Mouse (Mus musculus) testis, postnatal 10 days (tissue): ENCODE measurements at regions not wholly inside any gene's neighbourhood (a gene's known extent, or its start where the extent isn't known, plus 50 kb on each side); places are given as distances from the start of the nearest gene placed in this dataset.
A peak's percentile ranks its signal among the peaks of the same experiment; 100 is the strongest.

Source experiments
- DNase-seq: peaks from one replicate; pipeline ENCODE4 v3.0.0; 2021; ENCODE audit warnings: low spot score

DNA sequence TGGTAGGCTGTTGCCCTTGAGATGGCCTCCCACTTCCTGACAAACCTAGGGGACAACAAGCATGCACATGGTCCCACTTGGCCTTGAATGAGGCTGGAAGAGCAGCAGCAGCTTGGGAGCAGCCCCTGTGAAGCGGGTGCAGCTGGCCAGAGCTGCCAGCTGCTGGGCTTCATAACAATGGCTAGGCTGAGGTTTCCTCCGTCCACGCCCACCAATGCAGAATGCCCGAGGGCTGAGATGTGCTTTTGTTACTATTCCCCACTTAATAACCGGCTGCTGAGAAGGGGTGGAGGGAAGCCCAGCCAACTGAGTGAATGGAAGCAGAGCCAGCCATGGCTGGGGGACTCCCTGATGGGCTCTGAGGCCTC is 202.1 kb downstream of the Sox11 start:
- no peak for DNase-seq

DNA sequence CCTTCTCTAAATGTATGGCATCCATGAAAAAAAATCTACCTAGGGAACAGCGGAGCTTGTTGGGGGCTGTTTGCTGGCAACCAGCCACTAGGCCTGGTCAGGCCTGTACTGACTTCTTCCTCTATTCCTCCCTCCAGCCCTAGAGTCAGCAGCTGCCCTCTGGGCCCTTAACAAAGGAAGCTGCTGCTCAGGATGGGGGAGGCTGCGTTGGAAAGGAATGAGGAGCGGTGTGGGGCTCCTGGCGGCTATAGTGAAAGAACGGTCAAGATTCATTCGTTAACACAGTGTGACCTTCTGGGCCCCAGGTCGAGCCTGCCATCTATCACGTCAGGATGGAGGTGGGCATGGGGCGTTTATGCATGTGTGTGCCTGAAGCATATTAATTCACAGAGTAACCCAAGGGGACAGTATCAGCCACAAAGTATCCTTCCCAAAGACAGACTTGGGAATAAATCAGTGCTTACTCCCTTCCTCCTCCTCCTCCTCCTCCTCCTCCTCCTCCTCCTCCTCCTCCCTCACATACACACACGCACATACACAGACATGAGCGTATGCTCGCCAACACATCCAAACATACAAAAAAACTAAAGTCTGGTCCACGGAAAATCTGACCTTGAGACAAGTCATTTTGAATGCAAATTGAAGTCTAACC is 202.6 kb downstream of the Sox11 start:
- DNase-seq = no peak

DNA sequence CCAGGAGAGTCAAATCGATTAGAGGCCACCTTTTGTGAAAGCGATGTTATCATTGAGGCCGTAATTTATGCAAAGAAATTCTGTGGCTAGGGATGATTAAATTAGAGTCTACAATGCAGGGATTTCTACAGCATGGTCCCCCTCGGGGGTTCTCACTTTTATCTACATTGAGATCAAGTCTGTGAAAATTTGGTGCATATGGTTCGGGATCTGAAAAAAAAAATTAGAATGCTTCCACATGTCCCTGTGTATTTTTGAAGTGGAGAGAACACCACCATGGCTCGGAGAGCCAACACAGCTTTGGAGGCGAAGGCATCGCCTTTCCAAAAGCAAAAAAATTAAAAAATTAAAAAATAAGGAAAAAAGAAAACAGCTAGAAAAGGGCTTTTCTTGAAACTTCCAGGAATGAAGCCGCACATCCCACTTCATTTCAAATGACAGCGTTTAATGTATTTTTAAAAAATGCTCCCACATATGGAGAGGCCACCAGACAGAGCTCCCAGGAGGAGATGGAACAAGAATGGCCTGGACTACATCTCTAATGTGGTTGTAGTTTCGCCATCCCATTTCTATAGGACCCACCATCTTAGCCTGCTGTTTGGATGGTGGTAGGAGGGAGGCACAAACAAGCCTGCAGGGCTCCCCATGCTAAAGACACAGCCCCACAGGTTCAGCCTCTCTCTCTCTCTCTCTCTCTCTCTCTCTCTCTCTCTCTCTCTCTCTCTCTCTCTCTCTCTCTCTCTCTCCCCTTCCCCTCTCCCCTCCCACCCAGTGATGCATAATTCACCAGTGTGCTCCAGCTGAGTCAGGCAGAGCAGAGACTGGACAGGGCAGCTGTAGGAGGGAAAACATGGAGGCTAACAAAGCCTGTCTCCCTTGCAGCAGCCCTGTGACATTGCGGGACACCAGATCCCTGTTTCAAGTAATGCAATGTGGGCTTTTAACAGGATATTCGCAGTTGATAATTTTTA is 203.4 kb downstream of the Sox11 start:
- no peak for DNase-seq

DNA sequence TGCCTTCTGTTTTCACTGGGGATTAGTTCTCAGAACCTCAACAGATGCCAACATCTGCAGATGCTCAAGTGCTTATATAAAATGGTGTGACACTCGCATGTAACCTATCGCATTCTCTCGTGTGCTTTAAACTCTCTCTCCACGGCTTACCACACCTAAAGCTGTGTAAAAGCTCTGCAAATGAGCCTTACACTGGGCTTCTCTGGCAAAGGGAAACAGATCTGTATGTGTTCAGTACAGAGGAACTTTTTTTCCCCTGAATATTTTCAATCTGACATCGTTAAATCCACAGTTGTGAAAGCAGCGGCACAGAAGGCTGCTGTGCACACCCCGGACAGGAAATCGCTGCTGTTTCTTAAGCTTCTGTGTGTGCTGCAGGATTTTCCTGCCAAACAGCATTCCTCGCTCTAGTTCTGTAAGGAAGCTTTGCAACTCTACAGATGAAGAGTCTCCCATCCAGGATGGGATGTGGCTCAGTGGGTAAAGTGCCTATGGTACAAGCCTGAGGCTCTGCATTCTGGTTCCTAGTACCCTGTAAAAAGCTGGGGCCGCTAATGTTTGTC is 206.3 kb downstream of the Sox11 start:
- no peak for DNase-seq

DNA sequence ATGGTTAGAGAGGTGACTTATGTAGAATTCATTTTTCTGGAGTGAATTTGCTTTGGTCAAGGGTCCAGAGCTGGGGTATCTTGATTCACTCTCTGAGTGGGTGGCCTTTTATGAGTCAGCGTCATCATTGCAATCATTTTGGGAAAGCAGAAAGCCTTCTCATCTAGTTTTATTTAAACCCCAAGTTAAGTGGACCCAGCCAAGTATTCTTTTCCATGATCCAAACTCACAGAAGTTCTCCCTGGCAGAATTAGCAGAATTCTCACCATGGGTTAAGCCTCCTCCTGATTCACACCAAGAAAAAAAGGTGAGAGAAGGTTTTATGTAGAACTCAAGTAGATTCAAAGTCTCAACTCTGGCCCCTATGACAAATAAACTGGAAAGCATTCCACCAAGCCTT is 211.8 kb downstream of the Sox11 start:
- no peak for DNase-seq

DNA sequence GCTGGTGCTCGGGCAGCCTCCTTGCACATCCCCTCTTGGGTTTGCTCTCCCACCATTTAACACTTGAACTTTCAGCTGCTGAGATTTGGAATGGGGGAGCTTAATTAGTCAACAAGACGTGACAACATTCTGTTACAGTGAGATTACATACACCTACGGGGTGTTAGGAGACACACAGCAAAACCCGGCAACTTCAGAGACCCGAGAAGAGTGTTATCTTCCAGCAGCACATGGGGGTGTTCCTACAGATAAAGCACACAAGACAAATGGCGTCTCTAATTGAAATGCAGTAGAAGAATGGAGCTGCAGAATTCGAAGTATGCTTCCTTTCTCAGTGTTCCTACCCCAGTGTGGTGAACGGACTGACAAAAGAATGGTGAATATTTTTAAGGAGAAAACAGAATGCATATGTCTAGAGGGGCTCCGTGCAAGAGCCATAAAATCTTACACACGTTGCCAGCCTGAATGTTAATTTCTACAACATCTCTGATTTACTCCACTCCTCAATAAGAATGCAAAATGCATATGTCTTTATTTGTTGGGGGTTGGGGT is 215.2 kb downstream of the Sox11 start:
- no peak for DNase-seq

DNA sequence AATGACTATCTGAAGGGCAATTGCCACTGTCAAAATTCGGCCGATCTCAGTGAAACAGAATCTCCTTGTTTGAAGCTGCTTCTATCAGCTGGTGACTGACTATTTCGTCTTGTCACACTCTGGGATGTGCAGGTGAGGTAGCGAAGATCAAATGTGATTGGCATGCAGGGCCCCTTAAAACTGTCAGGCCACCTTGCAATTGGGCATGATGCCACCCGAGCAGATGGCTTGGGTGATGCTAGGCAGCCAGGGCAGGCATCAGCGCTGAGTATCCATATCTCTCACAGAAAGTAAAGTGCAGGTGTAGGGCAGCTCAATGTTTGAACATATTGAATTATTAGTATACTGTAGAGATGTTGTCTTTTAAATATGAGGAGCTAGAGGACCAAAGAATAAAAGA is 223.8 kb downstream of the Sox11 start:
- no peak for DNase-seq

DNA sequence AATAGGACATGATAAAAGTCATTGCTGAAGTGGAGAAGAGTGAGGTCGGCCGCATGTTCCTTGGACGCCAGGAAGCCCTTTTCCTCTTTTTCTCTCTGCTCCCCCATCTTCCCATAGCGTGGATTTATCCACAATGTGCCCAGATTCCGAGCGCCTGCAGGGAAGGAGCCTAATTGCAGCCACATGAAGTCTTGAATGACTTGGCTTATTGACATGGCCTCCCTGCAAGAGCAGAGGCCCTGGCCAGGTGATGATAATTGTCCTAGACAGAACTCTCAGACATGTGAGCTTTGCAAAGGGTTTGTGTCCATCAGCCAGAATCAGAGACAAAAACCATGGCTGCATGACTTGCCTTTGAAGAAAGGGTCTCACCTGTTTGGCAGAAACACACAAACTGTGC is 227.0 kb downstream of the Sox11 start:
- no peak for DNase-seq

DNA sequence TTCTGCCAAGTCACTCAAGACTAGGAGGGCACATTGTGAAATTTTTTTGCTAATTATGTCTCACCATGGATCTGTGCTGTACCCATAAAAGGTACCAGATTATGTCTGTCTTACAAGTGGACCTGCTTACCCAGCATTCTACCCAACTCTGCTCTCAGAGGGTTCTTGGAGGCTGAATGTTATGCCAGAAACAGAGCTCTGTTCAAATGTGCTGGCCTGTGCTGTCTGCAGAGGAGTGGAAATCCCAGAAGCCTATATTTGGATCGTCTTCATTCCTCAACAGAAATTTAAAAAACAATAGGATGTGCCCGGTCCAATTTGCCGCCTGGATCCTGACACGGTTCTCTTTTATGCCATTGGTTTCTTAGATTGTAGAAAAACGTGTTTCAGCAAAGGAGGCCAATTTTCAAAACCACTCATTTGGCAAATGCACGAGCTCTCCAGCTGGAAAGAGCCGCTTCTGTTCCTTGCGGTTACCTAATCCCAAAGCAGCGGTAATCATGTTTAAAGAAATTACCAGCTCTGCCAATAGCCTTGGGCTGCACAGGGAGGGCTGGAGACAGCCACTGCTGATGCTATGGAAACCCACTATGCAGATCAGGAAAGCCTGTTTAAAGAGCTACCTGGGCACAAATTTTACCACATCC is 237.3 kb downstream of the Sox11 start:
- no peak for DNase-seq

DNA sequence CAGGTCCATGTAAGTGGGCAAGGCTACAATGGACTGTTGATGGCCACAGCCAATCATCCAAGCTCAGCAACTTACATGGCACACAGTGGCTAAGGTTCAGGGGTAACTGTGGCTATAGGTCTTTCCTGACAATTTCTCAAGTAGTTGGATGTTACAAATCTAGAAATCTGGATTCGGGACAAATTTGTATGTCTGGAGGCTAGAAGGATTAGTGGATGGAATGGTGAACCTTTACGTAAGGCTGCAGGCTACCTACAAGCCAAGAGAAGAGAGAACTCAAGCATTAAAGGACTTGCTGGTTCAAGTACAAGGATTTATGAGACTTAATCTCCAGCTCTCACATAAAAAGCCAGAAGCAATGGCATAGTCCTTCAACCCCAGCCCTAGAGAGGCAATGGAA is 239.4 kb downstream of the Sox11 start:
- no peak for DNase-seq

DNA sequence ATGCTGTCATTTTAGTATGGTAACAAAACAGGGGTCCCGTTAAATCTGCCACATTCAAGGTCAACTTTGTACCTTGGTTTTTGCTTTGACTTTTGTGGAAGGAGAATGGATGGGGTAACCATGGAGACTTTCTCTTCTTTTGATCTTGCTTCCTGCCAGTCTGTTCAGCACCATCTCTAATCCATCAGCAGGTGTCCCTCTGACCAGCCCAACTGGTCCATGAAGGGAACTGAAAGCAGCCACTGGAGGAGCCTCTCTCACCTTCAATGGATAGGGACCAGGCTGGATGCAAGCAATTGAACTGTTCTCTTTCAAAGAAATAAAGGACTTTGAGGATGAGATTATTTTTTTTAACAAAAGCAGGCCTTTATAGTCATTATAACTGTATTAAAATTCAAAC is 253.2 kb downstream of the Sox11 start:
- DNase-seq = no peak

DNA sequence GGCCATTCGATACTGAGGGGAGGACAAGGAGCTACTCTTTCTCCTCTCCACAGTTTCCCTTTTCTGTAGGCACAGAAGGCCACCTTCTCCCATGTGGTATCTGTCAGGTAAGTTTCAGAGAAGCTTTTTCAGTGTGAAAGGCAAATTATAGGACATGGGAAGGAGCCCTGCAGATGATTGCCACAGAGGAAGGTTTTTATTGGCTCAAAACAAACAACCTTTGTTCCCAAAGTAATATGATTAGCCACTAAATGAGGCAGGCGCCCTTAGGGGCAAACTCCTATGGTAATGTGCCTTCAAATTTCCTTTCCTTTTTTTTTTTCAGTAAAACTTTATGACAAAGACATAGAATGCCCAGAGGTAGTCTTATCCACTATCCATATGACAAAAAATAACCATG is 256.5 kb downstream of the Sox11 start:
- DNase-seq = no peak

DNA sequence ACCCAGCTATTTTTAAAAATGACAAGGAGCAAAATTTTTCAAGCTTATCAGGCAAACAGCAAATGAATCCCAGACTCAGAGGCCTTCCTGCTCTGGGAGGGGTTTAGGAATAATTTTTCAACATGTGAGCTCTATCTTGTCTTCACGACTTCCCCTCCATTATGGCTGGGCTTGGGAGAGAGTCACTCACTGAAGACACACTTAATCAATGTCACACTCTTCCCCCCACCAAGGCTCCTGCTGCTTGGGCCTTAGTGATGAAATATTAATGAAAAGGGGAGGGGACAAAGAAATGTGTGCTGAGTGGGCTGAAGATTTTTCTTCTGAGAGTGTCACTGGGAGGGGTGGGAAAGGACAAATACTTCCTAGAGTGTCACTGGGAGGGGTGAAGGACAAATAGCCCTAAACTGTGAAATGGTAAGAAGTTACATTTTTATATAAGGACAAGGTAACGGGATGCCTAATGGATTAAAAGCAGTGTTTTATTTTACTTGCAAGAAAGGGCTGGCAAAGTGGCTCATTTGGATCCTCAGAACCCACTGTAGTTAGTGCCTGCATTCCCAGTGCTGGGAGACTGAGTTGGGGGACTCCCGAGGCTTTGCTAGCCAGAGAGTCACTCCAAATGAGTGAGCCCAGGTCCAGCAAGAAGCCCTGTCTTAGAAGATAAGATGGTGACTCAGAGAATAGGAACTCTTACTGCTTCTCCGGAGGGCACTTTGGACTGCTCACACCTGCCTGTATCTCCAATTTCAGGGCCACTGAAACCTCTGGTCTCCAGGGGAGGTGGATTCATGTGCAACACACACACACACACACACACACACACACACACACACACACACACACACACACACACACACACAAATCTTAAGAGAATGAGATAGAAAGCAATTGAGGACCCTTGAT is 258.5 kb downstream of the Sox11 start:
- DNase-seq = no peak

DNA sequence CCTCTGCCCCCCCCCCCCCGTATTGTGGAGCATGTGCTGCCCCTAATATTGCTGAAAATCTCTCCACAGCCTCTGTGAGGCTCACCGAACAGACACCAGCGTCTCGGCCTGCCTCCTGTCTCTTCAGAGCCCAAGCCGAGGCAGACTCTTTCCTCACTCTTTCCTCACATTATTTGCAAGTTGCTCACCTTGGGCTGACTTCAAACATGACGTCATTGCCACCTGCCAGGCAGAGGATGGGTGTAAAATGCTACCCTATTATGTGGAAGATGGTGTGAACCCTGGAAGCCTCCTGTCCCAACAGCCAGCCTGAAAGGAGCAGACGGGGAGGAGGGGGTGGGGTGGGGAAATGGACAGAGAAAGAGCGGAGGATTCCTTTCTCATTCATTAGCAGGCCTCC is 259.3 kb downstream of the Sox11 start:
- DNase-seq = no peak

DNA sequence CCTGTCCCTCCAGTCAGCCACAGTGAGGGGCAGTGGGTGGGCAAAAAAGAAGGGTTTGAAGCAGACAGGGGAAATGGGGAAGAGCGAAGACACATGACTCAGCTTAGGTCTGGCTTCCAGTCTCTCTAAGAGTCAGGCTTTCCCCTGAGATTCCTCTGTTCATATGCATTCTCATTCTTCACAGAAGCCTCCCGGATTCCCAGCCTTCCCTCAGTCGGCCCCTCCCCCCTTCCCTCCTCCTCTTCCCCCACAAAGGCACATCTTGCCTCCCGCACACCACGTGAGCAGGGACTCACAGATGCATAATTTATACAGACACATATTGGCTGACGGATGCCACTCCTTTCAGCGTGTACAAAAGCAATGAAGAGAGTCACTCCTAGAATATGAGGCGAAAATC is 259.8 kb downstream of the Sox11 start:
- peak; percentile 59 for DNase-seq

DNA sequence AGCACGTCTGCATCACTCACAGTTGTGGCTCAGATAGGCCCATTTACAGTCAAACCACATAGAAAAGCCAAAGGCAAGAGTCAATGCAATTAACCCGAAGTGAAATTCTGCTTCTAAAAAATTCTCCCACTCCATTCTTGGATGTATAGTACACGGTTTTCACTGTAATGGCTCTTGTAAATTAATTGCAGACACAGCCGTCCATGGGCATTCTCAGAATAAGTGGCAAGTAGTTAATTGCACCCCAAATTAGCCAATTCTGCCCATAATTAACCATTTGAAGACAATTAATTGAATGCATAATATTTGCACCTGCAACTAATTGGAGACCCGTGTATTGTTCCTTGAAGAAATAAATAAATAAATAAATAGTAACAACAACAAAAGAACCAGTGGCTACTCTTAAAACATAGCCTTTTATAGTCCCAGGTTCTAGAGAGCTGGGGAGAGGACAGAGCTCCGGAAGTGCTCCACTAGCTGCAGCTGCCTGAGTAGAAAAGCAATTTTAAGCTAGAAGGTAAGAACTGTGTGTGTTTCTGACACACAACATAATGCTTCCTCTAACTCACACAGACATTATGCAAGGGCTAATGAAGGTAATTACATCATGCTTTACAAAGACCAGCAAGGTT is 266.2 kb downstream of the Sox11 start:
- DNase-seq = no peak

DNA sequence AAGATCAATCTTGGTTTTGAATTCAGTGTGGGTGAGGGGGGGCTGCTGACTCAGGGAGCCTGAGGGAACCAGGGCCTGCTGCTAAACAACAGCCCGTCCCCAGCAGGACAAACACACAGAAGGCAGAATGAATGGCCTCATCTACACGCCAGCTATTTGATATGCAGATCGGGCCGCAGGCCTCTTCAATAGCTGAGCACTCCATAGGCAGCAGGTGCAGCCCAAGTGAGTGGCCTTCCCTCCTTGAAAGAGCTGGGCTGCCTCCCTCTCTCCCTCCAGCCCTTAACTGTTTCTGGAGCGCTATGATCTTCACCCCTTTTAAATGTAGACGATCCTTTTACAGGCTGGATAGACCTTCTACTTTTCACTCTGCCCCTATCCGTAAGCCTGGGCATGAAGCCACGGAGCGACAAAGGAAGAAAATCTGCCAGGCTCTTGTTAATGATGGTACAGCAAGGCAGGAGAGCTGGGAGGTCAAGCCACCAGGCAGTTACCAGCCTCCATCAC is 277.3 kb downstream of the Sox11 start:
- no peak for DNase-seq

DNA sequence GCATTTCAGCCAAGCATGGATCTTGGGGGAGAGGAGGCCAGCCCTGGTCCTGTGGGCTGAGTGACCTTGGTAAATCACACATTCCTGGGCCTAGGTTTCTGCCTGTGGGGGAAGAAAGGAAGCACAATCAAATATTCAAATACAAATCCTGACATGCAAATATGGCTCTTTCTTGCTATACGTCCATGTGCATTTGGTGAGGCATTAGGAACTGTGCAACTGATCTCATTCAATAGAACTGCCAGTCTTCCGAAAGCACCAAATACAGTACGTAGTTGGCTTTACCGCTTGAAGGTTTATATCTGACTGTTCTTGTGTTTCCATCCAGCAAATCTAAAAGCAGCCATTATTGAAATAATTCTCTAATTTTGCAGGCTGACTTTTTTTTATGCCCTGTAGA is 278.9 kb downstream of the Sox11 start:
- no peak for DNase-seq

DNA sequence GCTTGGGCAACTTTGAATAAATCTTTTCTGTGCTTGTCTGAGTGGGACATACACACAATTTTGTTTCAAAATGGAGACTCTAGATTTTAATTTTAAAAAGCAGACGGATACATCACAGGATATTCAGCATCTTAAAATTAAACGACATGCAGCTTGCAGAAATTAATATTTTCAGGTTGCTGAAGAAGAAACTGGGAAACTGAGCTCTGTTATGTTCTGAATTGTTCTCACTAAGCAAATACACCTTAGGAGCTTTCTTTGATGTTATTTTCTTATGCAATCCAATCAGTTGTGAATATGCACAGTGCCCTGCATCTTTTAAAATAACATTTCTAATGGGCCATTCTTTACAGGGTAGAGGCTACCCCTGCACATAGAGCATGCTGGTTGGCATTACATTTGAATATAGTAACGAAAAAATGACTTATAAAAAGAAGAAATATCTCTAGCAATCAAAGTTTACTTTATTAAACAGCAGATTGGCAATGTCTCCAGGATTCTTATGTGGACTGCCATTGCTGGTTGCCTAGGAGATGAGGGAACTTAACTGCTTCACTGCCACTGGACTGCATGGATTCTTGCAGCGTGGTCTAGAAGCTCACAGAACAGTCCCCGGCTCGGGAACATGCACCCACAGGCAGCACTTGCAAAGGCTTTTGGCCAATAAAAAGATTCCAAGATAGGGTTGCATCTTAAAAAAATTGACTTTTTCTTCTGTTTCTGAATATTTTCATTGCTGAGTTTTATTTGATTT is 279.7 kb downstream of the Sox11 start:
- DNase-seq = no peak

DNA sequence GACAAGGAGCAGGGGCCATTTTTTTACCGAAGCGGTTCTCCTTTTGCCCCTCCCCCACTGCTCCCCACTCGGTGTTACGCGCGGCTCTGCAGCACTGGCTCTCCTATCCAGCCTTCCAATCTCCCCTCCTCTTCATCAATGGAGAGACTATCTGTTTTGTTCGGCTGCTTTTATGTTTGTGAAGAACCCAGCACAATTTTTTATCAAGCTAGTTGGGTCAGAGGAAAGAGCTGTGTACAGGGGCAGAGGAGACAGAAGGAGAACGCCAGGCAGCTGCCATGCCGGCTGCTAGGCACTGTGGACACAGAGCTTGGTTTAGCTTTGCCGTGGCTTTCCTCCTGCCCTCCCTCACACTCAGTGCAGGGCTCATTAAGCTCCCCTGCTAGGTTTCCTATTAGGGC is 280.3 kb downstream of the Sox11 start:
- peak; percentile 48 for DNase-seq
